Mouse (Mus musculus): ENCODE results near the gene Rdh16. TPM values are rescaled to one million over a fixed set of nuclear protein-coding genes. Genes with fewer than 3 reads are reported as not detected.
"Not testable (repeated sequence)": the region's sequence is repeated elsewhere in the genome, so short reads cannot be mapped to it uniquely, and the experiment has no call there.

Gene Rdh16
- polyA plus RNA-seq, 2 experiments = not detected

GRCm38 (mm10) chr10:127840776-127841175, 39.8 kb downstream of the Rdh16 start:
- DNase-seq (ENCODE audit: low read depth in 3 of 3, low spot score in 3 of 3) = no peak
- H3K9ac ChIP-seq (replicated peaks) = no peak overlapping the region
- no peak for TF ChIP-seq CTCF (IDR thresholded peaks at IDR 0.05; ENCODE audit: low read depth)
- TF ChIP-seq EP300 (IDR thresholded peaks at IDR 0.05; ENCODE audit: low read depth) = no peak
- 25% methylated on average over 2 of the region's 2 CpGs for WGBS (ENCODE audit: insufficient replicate concordance)
- H3K4me3 ChIP-seq (ENCODE audit: insufficient read depth in 1 of 2, low read depth in 2 of 2, low read length in 2 of 2) = no peak overlapping the region
- H3K9me3 ChIP-seq (ENCODE audit: control insufficient read depth, low read length) = no peaks in the 10 kb centered on the region
- no peak for ATAC-seq (ENCODE audit: insufficient read depth)
- no peak overlapping the region for H3K27ac ChIP-seq
- no peaks in the 10 kb centered on the region for H3K27me3 ChIP-seq (ENCODE audit: control insufficient read depth, insufficient read depth, low read length)
- no peaks in the 10 kb centered on the region for H3K36me3 ChIP-seq (replicated peaks; ENCODE audit: control insufficient read depth, insufficient read depth, low read depth)
- H3K4me2 ChIP-seq (ENCODE audit: low read depth) = no peak overlapping the region
- no peaks in the 10 kb centered on the region for H3K4me1 ChIP-seq (replicated peaks; ENCODE audit: control insufficient read depth in 2 of 2, insufficient read depth in 2 of 2, low read length in 1 of 2)

- 73% methylated on average over 5 of the region's 5 CpGs for WGBS (ENCODE audit: insufficient replicate concordance)
- H3K4me3 ChIP-seq (ENCODE audit: insufficient read depth in 1 of 2, low read depth in 2 of 2, low read length in 2 of 2); H3K9me3 ChIP-seq (ENCODE audit: control insufficient read depth, low read length); DNase-seq (ENCODE audit: low read depth in 3 of 3, low spot score in 3 of 3); H3K36me3 ChIP-seq (replicated peaks; ENCODE audit: control insufficient read depth, insufficient read depth, low read depth); H3K4me2 ChIP-seq (ENCODE audit: low read depth); ATAC-seq (ENCODE audit: insufficient read depth); H3K27ac ChIP-seq; H3K27me3 ChIP-seq (ENCODE audit: control insufficient read depth, insufficient read depth, low read length); H3K4me1 ChIP-seq (replicated peaks; ENCODE audit: control insufficient read depth in 2 of 2, insufficient read depth in 2 of 2, low read length in 1 of 2); H3K9ac ChIP-seq (replicated peaks): not testable (repeated sequence)
Measured at GRCm38 (mm10) chr10:127845945-127846344, 45.0 kb downstream of the Rdh16 start.

GRCm38 (mm10) chr10:127848089-127848488, 47.1 kb downstream of the Rdh16 start:
- Histone ChIP-seq H3K36me3 (replicated peaks; ENCODE audit: control insufficient read depth, insufficient read depth, low read depth) (no peaks in the 10 kb centered on the region), H3K27me3 (ENCODE audit: control insufficient read depth, insufficient read depth, low read length) (no peaks in the 10 kb centered on the region), H3K4me2 (ENCODE audit: low read depth) (no peak overlapping the region), H3K4me1 (replicated peaks; ENCODE audit: control insufficient read depth in 2 of 2, insufficient read depth in 2 of 2, low read length in 1 of 2) (no peaks in the 10 kb centered on the region; a peak in 1 of 4 replicates), H3K27ac (no peak overlapping the region), H3K9me3 (ENCODE audit: control insufficient read depth, low read length) (no peaks in the 10 kb centered on the region), H3K4me3 (ENCODE audit: insufficient read depth in 1 of 2, low read depth in 2 of 2, low read length in 2 of 2) (no peak overlapping the region), H3K9ac (replicated peaks) (no peak overlapping the region)
- TF ChIP-seq CTCF (IDR thresholded peaks at IDR 0.05; ENCODE audit: low read depth) (no peak), EP300 (IDR thresholded peaks at IDR 0.05; ENCODE audit: low read depth) (no peak)
- DNase-seq (ENCODE audit: low read depth in 3 of 3, low spot score in 3 of 3) = peak in 1 of 3 experiments; percentile 11
- no peak for ATAC-seq (ENCODE audit: insufficient read depth)
- WGBS (ENCODE audit: insufficient replicate concordance) = 45% methylated on average over 1 of the region's 1 CpGs

GRCm38 (mm10) chr10:127849628-127850027, 48.7 kb downstream of the Rdh16 start, which contains the start of gene Rdh19:
Gene Rdh19 (plus strand): TSS chr10:127849928.
- no peak for ATAC-seq (ENCODE audit: insufficient read depth)
- TF ChIP-seq CTCF (IDR thresholded peaks at IDR 0.05; ENCODE audit: low read depth) (no peak), EP300 (IDR thresholded peaks at IDR 0.05; ENCODE audit: low read depth) (no peak)

GRCm38 (mm10) chr10:127856376-127856775, 55.4 kb downstream of the Rdh16 start:
- Histone ChIP-seq H3K9me3 (ENCODE audit: control insufficient read depth, low read length) (no peaks in the 10 kb centered on the region), H3K9ac (replicated peaks) (no peak overlapping the region), H3K4me2 (ENCODE audit: low read depth) (no peak overlapping the region), H3K27ac (no peak overlapping the region), H3K4me3 (ENCODE audit: insufficient read depth in 1 of 2, low read depth in 2 of 2, low read length in 2 of 2) (no peak overlapping the region), H3K36me3 (replicated peaks; ENCODE audit: control insufficient read depth, insufficient read depth, low read depth) (no peaks in the 10 kb centered on the region), H3K27me3 (ENCODE audit: control insufficient read depth, insufficient read depth, low read length) (no peaks in the 10 kb centered on the region), H3K4me1 (replicated peaks; ENCODE audit: control insufficient read depth in 2 of 2, insufficient read depth in 2 of 2, low read length in 1 of 2) (no peaks in the 10 kb centered on the region)
- TF ChIP-seq CTCF (IDR thresholded peaks at IDR 0.05; ENCODE audit: low read depth) (no peak), EP300 (IDR thresholded peaks at IDR 0.05; ENCODE audit: low read depth) (no peak)
- ATAC-seq (ENCODE audit: insufficient read depth) (no peak), DNase-seq (ENCODE audit: low read depth in 3 of 3, low spot score in 3 of 3) (no peak)

More at GRCm38 (mm10) chr10:127849628-127850027, 48.7 kb downstream of the Rdh16 start, which contains the start of gene Rdh19:
- no peak within 1 kb of the TSS for H3K4me3 ChIP-seq (ENCODE audit: insufficient read depth in 1 of 2, low read depth in 2 of 2, low read length in 2 of 2)
- no peaks in the 10 kb centered on the region for H3K9me3 ChIP-seq (ENCODE audit: control insufficient read depth, low read length)
- 57% methylated on average over 1 of the region's 1 CpGs for WGBS (ENCODE audit: insufficient replicate concordance)
- H3K27me3 ChIP-seq (ENCODE audit: control insufficient read depth, insufficient read depth, low read length) = no peaks in the 10 kb centered on the region
- H3K4me1 ChIP-seq (replicated peaks; ENCODE audit: control insufficient read depth in 2 of 2, insufficient read depth in 2 of 2, low read length in 1 of 2) = no peaks in the 10 kb centered on the region; a peak in 1 of 4 replicates
- no peak within 1 kb of the TSS for H3K27ac ChIP-seq
- no peak within 1 kb of the TSS for H3K4me2 ChIP-seq (ENCODE audit: low read depth)
- H3K9ac ChIP-seq (replicated peaks) = no peak within 1 kb of the TSS
- DNase-seq (ENCODE audit: low read depth in 3 of 3, low spot score in 3 of 3) = no peak
- no peaks in the 10 kb centered on the region for H3K36me3 ChIP-seq (replicated peaks; ENCODE audit: control insufficient read depth, insufficient read depth, low read depth)

All from liver, embryonic 14.5 days (tissue).